Mouse (Mus musculus) embryonic fibroblast, embryonic 13.5 days (primary cell): ENCODE measurements at regions not wholly inside any gene's neighbourhood (a gene's known extent, or its start where the extent isn't known, plus 50 kb on each side); places are given as distances from the start of the nearest gene placed in this dataset.

Source experiments
- H3K27ac ChIP-seq: 2 replicates; pipeline ENCODE4 v1.5.1; 2012; ENCODE audit warnings: low read length, control low read depth, inconsistent platforms; ENCODE audit not compliant: insufficient read depth
- H3K4me1 ChIP-seq: 2 replicates; pipeline ENCODE4 v1.6.1; 2011; ENCODE audit warnings: low read length; ENCODE audit not compliant: control insufficient read depth, insufficient read depth
- H3K4me3 ChIP-seq: 2 replicates; pipeline ENCODE4 v1.5.1; 2011; ENCODE audit warnings: mild to moderate bottlenecking, control low read depth, low read length; ENCODE audit not compliant: insufficient read depth
- CTCF ChIP-seq: IDR thresholded peaks from 2 replicates; pipeline ENCODE4 v1.5.1; 2011; ENCODE audit warnings: mild to moderate bottlenecking, control low read depth, low read length, moderate library complexity, borderline replicate concordance; ENCODE audit not compliant: insufficient read depth
- POLR2A ChIP-seq: IDR thresholded peaks from 2 replicates; pipeline ENCODE4 v1.6.1; 2011; ENCODE audit warnings: low read depth, mild to moderate bottlenecking, control low read depth, low read length, moderate library complexity

DNA sequence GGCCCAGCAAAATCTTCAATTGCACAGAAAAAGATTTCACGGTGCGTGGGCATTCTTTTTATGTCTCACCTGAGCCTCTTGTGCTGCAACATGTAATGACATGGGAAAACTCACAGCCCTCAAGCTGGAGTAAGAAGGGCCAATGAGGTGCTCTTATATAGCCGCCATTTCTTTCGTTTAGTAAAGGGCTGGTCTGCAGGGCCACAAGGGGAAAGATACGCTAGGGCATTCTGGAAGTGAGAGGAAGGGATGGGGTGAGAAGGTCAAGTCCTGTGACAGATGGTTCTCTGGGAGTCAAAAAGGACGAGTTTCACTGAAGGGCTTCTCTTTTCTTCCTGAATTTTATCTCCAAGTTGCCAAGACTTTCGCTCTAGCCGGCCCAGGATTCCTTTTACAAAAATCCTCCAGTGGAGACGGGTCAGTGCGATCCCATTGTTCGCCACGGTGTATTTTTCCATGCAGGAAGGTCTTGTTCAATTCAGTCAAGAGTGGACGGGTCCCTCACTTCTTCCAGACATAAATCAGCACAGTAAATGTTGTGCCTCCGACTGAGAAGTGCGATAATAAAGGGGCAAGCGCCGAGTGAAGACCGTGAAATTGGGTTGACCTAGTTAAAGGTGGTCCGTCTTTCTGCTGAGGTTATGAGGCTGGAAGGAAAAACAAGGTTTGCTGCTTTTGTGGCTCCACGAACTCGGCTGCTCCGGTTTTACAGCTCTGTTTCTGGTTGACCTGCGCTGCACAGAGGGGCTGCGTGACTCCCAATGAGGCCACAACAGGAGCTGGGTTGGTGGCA, 92.9 kb downstream of the Cyp26a1 start:
- no peak for TF ChIP-seq CTCF
- TF ChIP-seq POLR2A, result no peak
- Histone ChIP-seq H3K27ac (no peak overlapping the region), H3K4me1 (0 out of 2 replicates have a peak, but pooled peaks cover 2% of the 10 kb centered on the region), H3K4me3 (no peak overlapping the region)

DNA sequence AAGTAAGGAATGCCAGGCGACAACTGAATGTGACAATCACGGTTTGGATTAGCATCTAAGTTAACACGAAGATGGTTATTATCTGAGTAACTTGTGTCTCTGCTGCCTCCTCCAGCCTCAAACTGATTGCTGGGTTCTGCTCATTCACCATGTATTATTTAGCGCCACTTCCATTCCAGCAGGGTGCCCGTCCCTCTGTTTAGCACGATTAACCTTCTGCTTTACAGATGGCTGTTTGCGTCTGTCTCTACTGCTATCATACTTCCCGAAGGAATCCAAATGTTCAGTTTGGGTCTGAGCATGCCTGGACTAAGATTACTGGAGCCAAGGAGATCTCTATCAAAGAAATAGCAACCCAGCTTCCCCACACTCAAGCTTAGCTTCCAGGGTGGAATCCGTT, 95.6 kb downstream of the Cyp26a1 start:
- Histone ChIP-seq H3K4me1 (0 out of 2 replicates have a peak, but pooled peaks cover 2% of the 10 kb centered on the region), H3K27ac (no peak overlapping the region), H3K4me3 (no peak overlapping the region)
- TF ChIP-seq POLR2A (no peak), CTCF (no peak)

DNA sequence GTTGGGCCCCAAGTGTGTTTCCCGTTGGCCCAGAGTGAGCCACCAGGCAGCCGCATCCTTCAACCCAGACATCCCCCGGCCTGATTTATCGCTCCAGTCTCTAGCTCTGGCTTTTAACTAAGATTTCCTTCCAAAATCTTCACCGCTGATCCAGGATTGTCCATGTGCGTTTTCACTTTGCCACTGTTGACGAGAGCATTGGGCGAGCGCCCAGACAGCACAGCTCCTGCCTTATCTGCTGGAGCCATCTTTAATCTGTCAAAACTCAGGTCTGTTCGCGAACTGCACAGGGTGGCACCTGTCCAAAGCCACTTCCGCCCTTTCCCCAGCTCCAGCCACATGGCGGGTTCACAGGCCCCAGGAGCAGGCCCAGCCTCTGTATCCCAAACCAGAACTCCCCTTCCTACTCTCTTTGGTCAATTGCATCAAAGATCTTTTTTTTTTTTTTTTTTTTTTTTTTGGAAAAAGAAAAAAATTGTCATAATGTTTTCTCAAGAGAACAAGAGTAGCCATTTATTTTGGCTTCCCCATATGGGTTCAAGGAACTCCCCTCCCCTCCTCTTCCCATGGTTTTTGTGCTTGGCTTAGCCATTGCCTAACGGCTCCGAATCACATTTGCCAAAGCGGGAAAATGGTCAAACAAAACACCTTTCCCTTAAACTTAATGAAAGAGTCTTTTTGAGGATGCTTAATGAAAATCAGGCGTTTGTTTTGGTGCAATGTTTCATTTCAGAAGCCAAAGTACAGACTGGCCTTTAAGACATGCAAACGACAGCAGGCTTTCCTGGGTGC, 98.2 kb downstream of the Cyp26a1 start:
- H3K4me3 ChIP-seq, result no peak overlapping the region
- no peak overlapping the region for H3K27ac ChIP-seq
- no peaks in the 10 kb centered on the region for H3K4me1 ChIP-seq
- TF ChIP-seq POLR2A, result no peak
- TF ChIP-seq CTCF, result no peak

DNA sequence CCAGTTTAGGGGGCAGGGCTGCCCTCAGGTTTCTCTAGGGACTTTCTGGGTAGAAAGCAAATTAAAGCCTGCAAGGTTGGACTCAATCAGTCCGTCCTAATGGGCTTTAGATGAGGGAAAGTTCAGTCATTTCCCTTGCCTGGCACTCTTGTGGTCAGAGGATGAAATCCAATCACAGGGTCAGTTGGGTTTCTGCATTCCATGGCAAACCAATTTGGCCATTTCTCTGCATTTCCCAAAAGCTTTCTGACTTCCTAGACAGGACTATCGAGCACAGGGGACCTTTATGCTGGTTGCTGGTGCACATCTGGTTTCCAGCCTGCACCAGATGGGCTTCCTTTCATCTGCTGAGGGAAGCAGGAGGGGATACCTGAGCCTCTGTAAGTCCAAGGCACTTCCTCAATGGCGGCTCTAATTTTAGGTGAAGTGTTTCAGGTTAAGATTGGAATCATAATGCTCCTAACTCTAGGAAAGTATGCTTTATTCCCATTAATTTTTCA, 102.6 kb downstream of the Cyp26a1 start:
- H3K4me1 ChIP-seq, result no peaks in the 10 kb centered on the region
- TF ChIP-seq POLR2A, result no peak
- no peak for TF ChIP-seq CTCF
- H3K27ac ChIP-seq, result no peak overlapping the region
- H3K4me3 ChIP-seq, result no peak overlapping the region

DNA sequence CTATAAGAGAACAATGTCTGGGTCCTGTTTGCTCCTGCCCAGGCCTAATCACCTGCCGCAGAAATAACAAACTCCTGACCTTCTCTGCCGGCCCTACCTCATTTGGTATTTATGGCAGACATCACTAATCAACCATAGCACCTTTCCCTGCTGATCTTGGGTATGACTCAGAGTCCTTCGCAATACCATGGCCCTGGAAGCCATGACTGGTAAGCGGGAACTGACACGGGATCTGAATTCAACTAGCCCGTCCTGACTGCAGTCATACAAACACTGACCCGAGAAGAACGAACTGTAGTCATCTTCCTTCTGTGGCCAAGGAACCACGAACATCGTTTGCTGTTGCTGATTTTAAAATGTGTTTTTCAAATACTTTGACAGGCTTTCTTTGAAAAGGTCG, 112.1 kb downstream of the Cyp26a1 start:
- peaks cover 11% of the 10 kb centered on the region for H3K4me1 ChIP-seq
- no peak overlapping the region for H3K27ac ChIP-seq
- no peak overlapping the region for H3K4me3 ChIP-seq
- TF ChIP-seq CTCF (no peak), POLR2A (no peak)

DNA sequence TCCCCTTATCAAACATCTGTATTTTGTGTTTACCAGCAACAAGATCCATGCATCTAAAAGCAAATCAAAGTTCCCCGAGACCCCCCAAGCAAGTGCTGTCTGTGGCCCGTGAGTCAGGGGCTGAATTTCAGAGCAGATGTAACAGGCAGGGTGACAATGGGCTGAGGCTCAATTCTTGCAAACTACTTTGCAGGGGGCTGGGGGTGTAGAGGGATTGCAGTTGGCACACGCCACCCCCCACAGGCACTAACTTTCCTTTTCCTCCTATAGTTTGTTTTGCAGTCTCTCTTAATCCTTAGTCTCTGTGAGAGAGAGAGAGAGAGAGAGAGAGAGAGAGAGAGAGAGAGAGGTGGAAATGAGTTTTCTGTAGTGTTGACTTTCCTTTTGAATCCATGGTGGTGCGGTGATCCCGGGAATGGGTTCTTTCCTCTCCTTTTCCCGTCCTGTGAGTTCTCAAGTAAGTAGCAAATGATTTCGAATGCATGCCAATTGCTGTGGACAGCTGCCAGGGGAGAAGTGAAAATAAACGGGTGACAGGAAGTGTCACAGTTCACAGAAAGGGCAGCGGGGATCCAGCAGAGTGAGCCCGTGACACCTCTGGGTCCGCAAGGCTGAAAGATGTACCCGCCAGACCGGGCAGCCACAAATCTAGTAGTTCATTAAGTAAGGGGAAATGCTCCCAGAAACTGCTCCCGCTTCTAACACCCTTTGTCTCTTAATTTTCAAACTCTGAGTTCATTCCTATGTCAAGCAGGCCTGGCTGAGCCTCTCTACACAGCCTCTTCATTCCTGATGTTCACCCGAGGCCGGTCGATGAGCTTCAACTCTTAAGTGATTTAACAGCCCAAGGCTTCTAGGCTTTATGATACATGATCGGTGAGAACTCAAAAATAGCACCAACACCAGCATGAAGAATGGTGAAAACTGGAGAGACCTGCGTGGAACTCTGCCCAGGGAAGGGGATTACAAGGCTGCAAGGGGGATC, 116.8 kb downstream of the Cyp26a1 start:
- Histone ChIP-seq H3K4me3 (no peak overlapping the region), H3K27ac (no peak overlapping the region), H3K4me1 (peaks cover 13% of the 10 kb centered on the region)
- TF ChIP-seq CTCF (no peak), POLR2A (no peak)

DNA sequence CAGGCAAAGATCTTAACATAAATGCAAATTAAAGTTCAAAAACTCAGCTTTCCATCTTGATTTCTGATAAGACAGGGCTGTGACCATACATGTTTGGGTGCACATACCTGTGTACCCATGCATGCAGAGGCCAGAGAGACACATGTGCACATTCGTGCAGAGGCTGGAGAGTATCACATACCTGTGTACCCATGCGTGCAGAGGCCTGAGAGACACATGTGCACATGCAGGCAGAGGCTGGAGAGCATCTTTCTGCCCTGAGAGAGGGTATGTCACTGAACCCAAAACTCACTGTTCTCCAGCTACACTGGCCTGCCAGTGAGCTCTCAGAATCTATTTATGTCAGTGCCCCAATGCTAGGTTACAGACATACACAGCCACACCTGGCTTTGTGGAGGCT, 118.0 kb downstream of the Cyp26a1 start:
- Histone ChIP-seq H3K4me1 (peaks cover 13% of the 10 kb centered on the region), H3K27ac (no peak overlapping the region), H3K4me3 (no peak overlapping the region)
- TF ChIP-seq CTCF (no peak), POLR2A (no peak)

DNA sequence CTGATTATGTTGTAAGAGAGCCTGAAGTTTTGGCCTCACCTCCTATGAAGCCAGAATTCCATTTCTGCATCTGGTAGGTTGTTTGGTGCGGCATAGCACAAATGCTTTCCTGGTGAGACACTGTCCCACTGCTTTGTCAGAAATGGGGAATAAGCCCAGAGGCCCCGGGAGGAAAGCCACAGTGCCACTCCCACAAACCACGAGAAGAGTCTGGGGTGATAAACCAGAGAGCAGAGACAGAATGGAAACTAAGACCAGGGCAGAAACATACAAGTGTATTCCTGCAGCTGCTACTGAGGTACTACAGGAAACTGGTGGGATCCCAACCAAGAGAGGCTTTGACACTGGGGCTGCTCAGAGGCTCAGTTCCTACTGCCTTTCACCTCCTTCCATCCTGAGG, 123.6 kb downstream of the Cyp26a1 start:
- TF ChIP-seq CTCF (no peak), POLR2A (no peak; the same call in 1 of the 2 replicates)
- H3K27ac ChIP-seq, result peak overlapping the region; percentile 93

DNA sequence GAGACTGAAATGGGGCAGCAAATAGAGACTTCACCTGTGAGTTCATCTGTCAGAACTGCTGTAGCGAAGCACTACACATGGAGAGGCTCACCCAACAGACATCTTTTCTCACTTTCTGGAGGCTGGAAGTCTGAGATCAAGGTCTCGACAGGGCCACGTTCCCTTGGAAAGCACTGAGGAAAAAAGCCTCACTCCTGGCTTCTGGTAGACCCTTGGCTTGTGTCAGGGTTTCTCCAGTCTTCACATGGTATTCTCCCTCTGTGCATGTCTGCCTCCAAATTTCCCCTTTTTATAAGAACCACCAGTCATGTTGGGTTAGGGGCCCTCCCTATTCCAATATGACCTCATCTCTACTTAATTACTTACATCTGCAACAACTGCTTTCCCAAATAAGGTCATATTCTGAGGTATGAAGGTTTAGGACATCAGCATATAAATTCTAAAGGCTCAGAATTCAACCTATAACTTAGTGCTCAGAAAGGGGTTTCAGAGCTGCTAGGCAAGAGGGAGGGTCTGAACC, 124.1 kb downstream of the Cyp26a1 start:
- Histone ChIP-seq H3K27ac (peak overlapping the region; percentile 93), H3K4me1 (peaks cover 8% of the 10 kb centered on the region), H3K4me3 (peak overlapping the region; percentile 17; the same call in 1 of the 2 replicates)
- no peak for TF ChIP-seq CTCF
- peak; percentile 74 for TF ChIP-seq POLR2A

More for the DNA sequence above, 123.6 kb downstream of the Cyp26a1 start:
- Histone ChIP-seq H3K4me3 (peak overlapping the region; percentile 17; the same call in 1 of the 2 replicates), H3K4me1 (peaks cover 8% of the 10 kb centered on the region)
